Mouse (Mus musculus) embryo, embryonic 10 days (tissue): ENCODE data around the gene Slc22a14.
"Not testable (repeated sequence)": the region's sequence is repeated elsewhere in the genome, so short reads cannot be mapped to it uniquely, and the experiment has no call there.

Source experiments
- DNase-seq: peaks from one replicate; pipeline ENCODE4 v3.0.0-alpha.2; 2015; ENCODE audit warnings: low spot score

Slc22a14 gene

GRCm38 (mm10) chr9:119260825-119261224 lies 104.5 kb downstream of the Slc22a14 start:
- no peak for DNase-seq

GRCm38 (mm10) chr9:119258785-119259184 lies 106.6 kb downstream of the Slc22a14 start:
- no peak for DNase-seq

GRCm38 (mm10) chr9:119258128-119258527 lies 107.2 kb downstream of the Slc22a14 start:
- no peak for DNase-seq

- no peak for DNase-seq
Measured at GRCm38 (mm10) chr9:119256161-119256560, 109.2 kb downstream of the Slc22a14 start.

- DNase-seq, result no peak
Measured at GRCm38 (mm10) chr9:119255096-119255495, 110.3 kb downstream of the Slc22a14 start.

- no peak for DNase-seq
Measured at GRCm38 (mm10) chr9:119254187-119254586, 111.2 kb downstream of the Slc22a14 start.

- no peak for DNase-seq
Measured at GRCm38 (mm10) chr9:119247996-119248395, 117.4 kb downstream of the Slc22a14 start.

GRCm38 (mm10) chr9:119246826-119247225 lies 118.5 kb downstream of the Slc22a14 start:
- no peak for DNase-seq

- no peak for DNase-seq
Measured at GRCm38 (mm10) chr9:119243981-119244380, 121.4 kb downstream of the Slc22a14 start.

- no peak for DNase-seq
Measured at GRCm38 (mm10) chr9:119241169-119241865, 124.0 kb downstream of the Slc22a14 start.

GRCm38 (mm10) chr9:119240286-119240997 lies 124.9 kb downstream of the Slc22a14 start:
- no peak for DNase-seq

- no peak for DNase-seq
Measured at GRCm38 (mm10) chr9:119239274-119239673, 126.1 kb downstream of the Slc22a14 start.

GRCm38 (mm10) chr9:119238796-119239195 lies 126.6 kb downstream of the Slc22a14 start:
- no peak for DNase-seq

- no peak for DNase-seq
Measured at GRCm38 (mm10) chr9:119231552-119231951, 133.8 kb downstream of the Slc22a14 start.

- no peak for DNase-seq
Measured at GRCm38 (mm10) chr9:119230829-119231228, 134.5 kb downstream of the Slc22a14 start.

- DNase-seq, result no peak
Measured at GRCm38 (mm10) chr9:119220249-119220648, 145.1 kb downstream of the Slc22a14 start.

- DNase-seq, result no peak
Measured at GRCm38 (mm10) chr9:119219667-119220066, 145.7 kb downstream of the Slc22a14 start.

GRCm38 (mm10) chr9:119215341-119215740 lies 150.0 kb downstream of the Slc22a14 start:
- DNase-seq, result not testable (repeated sequence)

- no peak for DNase-seq
Measured at GRCm38 (mm10) chr9:119214601-119215000, 150.8 kb downstream of the Slc22a14 start.

- no peak for DNase-seq
Measured at GRCm38 (mm10) chr9:119212996-119213395, 152.4 kb downstream of the Slc22a14 start.

GRCm38 (mm10) chr9:119208998-119209397 lies 156.4 kb downstream of the Slc22a14 start, which contains the start of gene Slc22a13:
Slc22a13 (minus strand) TSS chr9:119209098.
- no peak for DNase-seq

GRCm38 (mm10) chr9:119207113-119207512 lies 158.2 kb downstream of the Slc22a14 start:
- no peak for DNase-seq

GRCm38 (mm10) chr9:119206666-119207065 lies 158.7 kb downstream of the Slc22a14 start:
- DNase-seq, result no peak
